Mouse (Mus musculus) forebrain, embryonic 13.5 days (tissue): ENCODE measurements around the gene Rpp25l. TPM values are rescaled to one million over a fixed set of nuclear protein-coding genes. Genes with fewer than 3 reads are reported as not detected.

Experiments
- polyA plus RNA-seq: library from polyadenylated mRNA; unstranded; fragments of >200 nt; fragmentation: Nextera tagmentation; extraction: Ambion mirVana; gene quantifications from 2 replicates; pipeline ENCODE4 v1.2.1, GENCODE M21; 2015

Gene Rpp25l
- polyA plus RNA-seq, 1 experiment from 2014 or later, result 80.7 TPM

Other genes starting within 250 kb of the Rpp25l start
- 8.9 and 9.7 TPM in 2 replicates for gene Kif24, start 248.6 kb downstream of the Rpp25l start, polyA plus RNA-seq
- 62.2 and 72.8 TPM in 2 replicates for gene Nudt2, start 248.4 kb downstream of the Rpp25l start, polyA plus RNA-seq
- gene AI464131, start 210.5 kb downstream of the Rpp25l start, polyA plus RNA-seq, result 3.0 and 3.1 TPM in 2 replicates
- gene 1110017D15Rik, start 196.2 kb downstream of the Rpp25l start, polyA plus RNA-seq, result 9.1 and 14.3 TPM in 2 replicates
- gene Fam219a, start 144.0 kb downstream of the Rpp25l start, polyA plus RNA-seq, result 8.0 and 10.8 TPM in 2 replicates
- 1.0 and 2.2 TPM in 2 replicates for gene Dnaic1, start 143.8 kb downstream of the Rpp25l start, polyA plus RNA-seq
- gene Enho, start 73.2 kb downstream of the Rpp25l start, polyA plus RNA-seq, result 47.8 and 50.6 TPM in 2 replicates
- 21.1 and 21.8 TPM in 2 replicates for gene Cntfr, start 16.4 kb downstream of the Rpp25l start, polyA plus RNA-seq
- gene Il11ra1, start 13.5 kb downstream of the Rpp25l start, polyA plus RNA-seq, result 28.1 and 30.7 TPM in 2 replicates
- 259 and 262 TPM in 2 replicates for gene Dctn3, start 9.6 kb upstream of the Rpp25l start, polyA plus RNA-seq
- gene Arid3c, start 17.6 kb upstream of the Rpp25l start, polyA plus RNA-seq, result 0.26 TPM in 2 replicates
- 16.2 and 17.5 TPM in 2 replicates for gene Galt, start 41.7 kb upstream of the Rpp25l start, polyA plus RNA-seq
- 47.5 and 55.4 TPM in 2 replicates for gene Sigmar1, start 42.6 kb upstream of the Rpp25l start, polyA plus RNA-seq
- 159 and 175 TPM in 2 replicates for gene Ccl27a, start 60.7 kb upstream of the Rpp25l start, polyA plus RNA-seq
- not detected in 2 replicates for gene Gm21541, start 190.1 kb upstream of the Rpp25l start, polyA plus RNA-seq
- gene Gm20878, start 228.0 kb upstream of the Rpp25l start, polyA plus RNA-seq, result 5.4 and 6.6 TPM in 2 replicates